Mouse (Mus musculus) C2C12 (cell line): ENCODE results near the gene Pltp.

ENCODE experiments used
- CEBPB ChIP-seq: IDR thresholded peaks from one replicate; pipeline ENCODE4 v1.6.1; 2011; ENCODE audit warnings: low read depth, mild to moderate bottlenecking, control low read depth, moderate library complexity
- CTCF ChIP-seq: IDR thresholded peaks from one replicate; pipeline ENCODE4 v1.5.1; 2011; ENCODE audit not compliant: control insufficient read depth, insufficient read depth, insufficient read length
- FOSL1 ChIP-seq: IDR thresholded peaks from one replicate; pipeline ENCODE4 v1.8.0; 2011; ENCODE audit warnings: mild to moderate bottlenecking, low read length; ENCODE audit not compliant: poor library complexity, insufficient read depth, severe bottlenecking
- MAX ChIP-seq: IDR thresholded peaks from one replicate; pipeline ENCODE4 v1.6.1; 2011; ENCODE audit warnings: mild to moderate bottlenecking, control low read depth
- MYOD1 ChIP-seq: IDR thresholded peaks from one replicate; pipeline ENCODE4 v1.6.1; 2011; ENCODE audit warnings: low read depth; ENCODE audit not compliant: control insufficient read depth, insufficient read length
- MYOG ChIP-seq: IDR thresholded peaks from one replicate; pipeline ENCODE4 v1.6.1; 2011; ENCODE audit not compliant: control insufficient read depth, insufficient read length; ENCODE audit errors: extremely low read depth
- USF1 ChIP-seq: IDR thresholded peaks from one replicate; pipeline ENCODE4 v1.6.1; 2011; ENCODE audit warnings: low read depth, mild to moderate bottlenecking, control low read depth, moderate library complexity

DNA sequence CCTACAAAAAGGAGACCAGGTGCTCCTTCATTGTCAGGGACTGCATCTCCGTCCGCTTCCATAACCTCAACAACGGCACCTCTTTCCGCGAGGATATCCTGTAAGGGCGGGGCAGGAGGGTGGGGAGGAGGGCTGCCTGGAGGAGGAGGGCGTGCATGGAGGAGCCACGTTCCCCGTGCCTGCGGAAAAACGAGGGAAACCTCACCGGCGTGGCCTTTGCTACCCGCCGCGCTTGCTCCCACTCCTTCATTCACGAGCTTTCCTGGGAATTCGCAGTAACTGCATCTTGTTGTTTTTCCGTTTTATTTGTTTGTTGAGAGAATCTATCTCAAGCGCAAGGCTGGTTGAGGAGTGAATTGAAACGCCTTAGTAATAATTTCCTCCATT, 52.2 kb downstream of the Pltp start:
- TF ChIP-seq USF1 (no peak), MAX (peak; percentile 52), CEBPB (no peak), CTCF (no peak), MYOD1 (no peak), FOSL1 (no peak), MYOG (no peak)
